In the genomic region with DNA sequence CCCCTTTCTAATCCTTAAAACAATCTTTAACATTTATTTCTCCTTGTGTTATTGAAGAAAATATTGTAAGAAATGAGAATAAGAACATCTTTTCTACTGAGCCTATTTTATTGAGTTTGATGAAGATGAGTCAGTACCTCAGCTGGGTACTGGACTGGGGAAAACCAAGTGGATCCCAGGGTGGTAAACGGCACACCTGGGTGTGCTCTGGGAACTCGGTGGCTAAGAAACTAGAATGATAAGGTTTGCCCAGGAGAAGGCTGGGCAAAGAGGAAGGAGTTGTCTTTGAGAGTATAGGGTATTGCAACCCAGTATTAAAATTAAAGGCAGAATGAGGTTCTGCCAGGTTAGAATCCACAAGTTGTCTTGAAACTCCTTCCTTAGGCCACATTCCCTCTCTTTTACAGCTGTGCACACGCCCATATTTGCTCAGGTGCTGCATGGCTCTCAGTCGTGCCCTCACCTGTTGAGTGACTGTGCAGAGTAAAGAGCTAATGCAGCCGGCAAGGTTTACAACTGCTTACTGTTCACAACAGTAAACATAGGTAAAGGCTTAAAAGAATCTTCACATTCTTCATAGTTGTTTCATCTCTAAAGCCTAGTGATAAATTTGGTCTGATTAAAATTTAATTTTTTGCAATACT, we compare ENCODE assay signal across 16 mouse cellular contexts. TPM values are rescaled to one million over a fixed set of nuclear protein-coding genes. Genes with fewer than 3 reads are reported as not detected.
"Had no signal": no experiment of that assay in that cellular context is flagged by ENCODE, and none has a peak within 500 bp of the region (broad histone marks: within the 10 kb centered on the region; RNA-seq: fewer than 3 reads in every experiment).

No protein-coding gene starts in this region.

- ATAC-seq: liver, postnatal 0 days; midbrain, embryonic 13.5 days had no signal

- H3K27ac ChIP-seq: kidney, postnatal 0 days; limb, embryonic 12.5 days; liver, embryonic 13.5 days; midbrain, embryonic 13.5 days had no signal

- DNase-seq: kidney, adult 11 months; kidney, adult 9 months; kidney, postnatal 4 days; liver; liver, embryonic 13.5 days; liver, postnatal 0 days; right cerebral cortex, postnatal 14 days; thymus, adult 18-20 months; thymus, postnatal 14 days had no signal

- H3K4me2 ChIP-seq: limb, embryonic 12.5 days; liver, embryonic 13.5 days; midbrain, embryonic 13.5 days had no signal

- H3K9ac ChIP-seq: limb, embryonic 12.5 days; liver, embryonic 13.5 days; liver, postnatal 0 days; midbrain, embryonic 13.5 days had no signal

- H3K9me3 ChIP-seq: limb, embryonic 12.5 days; liver, embryonic 13.5 days; midbrain, embryonic 13.5 days had no signal

- H3K4me3 ChIP-seq: limb, embryonic 12.5 days; liver, embryonic 13.5 days; midbrain, embryonic 13.5 days had no signal

- H3K27me3 ChIP-seq: limb, embryonic 12.5 days; liver, embryonic 13.5 days; midbrain, embryonic 13.5 days had no signal

- H3K4me1 ChIP-seq: limb, embryonic 12.5 days; liver, embryonic 13.5 days; midbrain, embryonic 13.5 days had no signal

RNA-seq across cellular contexts. Expression of gene Gm35549, which starts 20.3 kb away (rescaled TPM):
- total RNA-seq: left cerebral cortex, postnatal 36 days; megakaryocyte progenitor cell, adult 5-6 weeks; midbrain, postnatal 0 days had no signal
- polyA plus RNA-seq: liver, embryonic 13.5 days; liver, postnatal 0 days; spleen, adult 2 months had no signal
